Mouse (Mus musculus): ENCODE results near the gene Mfsd12.

DNA sequence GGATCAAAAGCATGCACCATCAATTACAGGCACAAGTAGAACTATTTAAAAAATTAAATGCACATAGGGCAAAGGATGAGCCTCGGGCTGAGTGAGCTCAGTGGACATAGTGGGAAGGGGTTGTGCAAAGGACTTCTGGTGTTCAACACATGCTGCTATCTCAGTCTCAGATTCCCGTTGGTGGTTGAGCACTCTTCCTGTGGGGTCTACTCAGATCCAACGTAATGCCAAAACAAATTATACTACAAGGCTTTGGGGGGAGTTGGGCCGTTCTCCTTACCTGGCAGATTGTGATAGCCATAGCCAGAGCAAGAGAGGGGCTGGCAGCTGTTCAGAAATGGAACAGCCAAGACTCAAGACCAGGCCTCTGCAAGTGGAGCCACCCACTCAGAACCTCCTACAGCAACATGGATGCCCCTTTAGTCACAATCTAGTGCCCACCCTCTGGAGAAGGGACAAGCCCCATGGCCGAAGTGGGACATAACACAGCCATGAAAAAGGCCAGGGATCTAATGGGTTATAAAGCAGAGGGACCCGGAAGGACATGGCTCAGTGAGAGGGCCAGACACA, 22.6 kb downstream of the Mfsd12 start:
- no peak for TF ChIP-seq CTCF (IDR thresholded peaks at IDR 0.05; ENCODE audit: control insufficient read depth, insufficient read depth, insufficient replicate concordance, low read depth, low read length)
- TF ChIP-seq POLR2A (IDR thresholded peaks at IDR 0.05; ENCODE audit: control insufficient read depth, low read depth, low read length) = no peak
